Mouse (Mus musculus) neutrophil, adult 83 days (primary cell): ENCODE measurements around the gene Cldn34b1. TPM values are rescaled to one million over a fixed set of nuclear protein-coding genes. Genes with fewer than 3 reads are reported as not detected.

Experiments used
- total RNA-seq, 2 experiments: library from RNA; stranded (reverse); gene quantifications; one replicate each; pipeline ENCODE4 v1.2.4; 2023

The Cldn34b1 gene
- not detected for total RNA-seq

GRCm38 (mm10) chrX:154890167-154890566 lies at the start of gene Cldn34b1:
Gene Cldn34b1 (minus strand): TSS chrX:154890267.

DNA sequence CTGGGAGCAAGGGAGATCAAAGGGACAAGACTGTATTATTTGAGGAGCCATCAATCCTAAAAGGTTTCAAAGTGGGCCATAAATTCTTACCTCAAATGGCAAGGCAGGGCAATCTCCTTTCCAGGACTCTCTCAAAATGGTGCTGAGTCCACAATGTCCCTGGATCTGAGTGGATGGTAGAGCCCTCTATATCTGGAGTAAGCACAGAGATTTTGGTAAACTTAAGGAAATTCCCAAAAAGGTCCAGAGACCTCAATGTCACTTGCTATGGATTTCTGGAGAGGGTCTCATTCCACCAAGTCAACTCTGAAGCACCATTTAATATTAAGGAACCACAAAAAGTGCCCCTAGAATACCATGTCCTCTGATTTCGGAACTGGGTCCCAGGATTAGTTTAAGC lies 45.8 kb upstream of the Cldn34b1 start, which contains the start of gene Magea6:
Gene Magea6, minus strand, starts transcription at position 101 of the 400 bp plus-strand sequence.

Other genes starting within 250 kb of the Cldn34b1 start
- not detected for gene Magea6, start 45.7 kb upstream of the Cldn34b1 start, total RNA-seq
- gene Magea3, start 59.2 kb upstream of the Cldn34b1 start, total RNA-seq: not detected
- not detected for gene Magea8, start 105.6 kb upstream of the Cldn34b1 start, total RNA-seq
- gene Magea5, start 172.9 kb upstream of the Cldn34b1 start, total RNA-seq: not detected
- gene Magea1, start 199.5 kb upstream of the Cldn34b1 start, total RNA-seq: not detected
- not detected for gene Magea2, start 203.4 kb upstream of the Cldn34b1 start, total RNA-seq
- not detected for gene Cldn34b2, start 238.1 kb upstream of the Cldn34b1 start, total RNA-seq